ENCODE assay signal across 9 mouse cellular contexts in genomic region chr6:87207373-87207982, GRCm38 (mm10).
DNase-seq lines count a peak whose midpoint lies in the region; ATAC-seq and TF ChIP-seq lines count a peak whose summit lies in the region.
"Had no signal": no experiment of that assay in that cellular context is flagged by ENCODE, and none has a peak within 500 bp of the region (broad histone marks: within the 10 kb centered on the region; RNA-seq: fewer than 3 reads in every experiment).

No protein-coding gene starts in this region.

- intact Hi-C loops in gastrocnemius, adult 2 months (cut with DNase I), result no loop called here

- H3K4me1 ChIP-seq in intestine, embryonic 15.5 days (replicated peaks), result no peaks in the 10 kb centered on the region
- H3K4me1 ChIP-seq in intestine, postnatal 0 days (replicated peaks; ENCODE audit: control insufficient read depth, insufficient read depth, low read length), result no peaks in the 10 kb centered on the region
- H3K4me1 ChIP-seq in kidney, embryonic 14.5 days (ENCODE audit: control insufficient read depth, insufficient read depth, low read length), result peaks cover 6% of the 10 kb centered on the region; the same call in 1 of the 2 replicates
- H3K4me1 ChIP-seq: neural tube, embryonic 12.5 days had no signal

- H3K36me3 ChIP-seq in intestine, embryonic 15.5 days, result no peaks in the 10 kb centered on the region
- H3K36me3 ChIP-seq in intestine, postnatal 0 days (ENCODE audit: control insufficient read depth, insufficient read depth), result no peaks in the 10 kb centered on the region
- no peaks in the 10 kb centered on the region; the same call in 1 of the 2 replicates for H3K36me3 ChIP-seq in kidney, embryonic 14.5 days (ENCODE audit: control insufficient read depth, insufficient read depth, low read length)
- H3K36me3 ChIP-seq: neural tube, embryonic 12.5 days had no signal

- no peak for TF ChIP-seq CTCF in intestine, postnatal 0 days (IDR thresholded peaks at IDR 0.05; ENCODE audit: low read depth)
- no peak for TF ChIP-seq CTCF in gastrocnemius, adult 2 months (IDR thresholded peaks at IDR 0.05)

- ATAC-seq in intestine, embryonic 15.5 days, result peak; percentile 49
- no peak; the same call in 1 of the 2 replicates for ATAC-seq in intestine, postnatal 0 days
- ATAC-seq in kidney, embryonic 14.5 days (ENCODE audit: low FRiP score, low TSS enrichment), result peak; percentile 71
- ATAC-seq in megakaryocyte progenitor cell, adult 5-6 weeks (replicated peaks; ENCODE audit: poor library complexity), result peak; percentile 31

- no peaks in the 10 kb centered on the region for H3K9me3 ChIP-seq in intestine, embryonic 15.5 days
- H3K9me3 ChIP-seq in intestine, postnatal 0 days (ENCODE audit: control insufficient read depth), result no peaks in the 10 kb centered on the region
- H3K9me3 ChIP-seq in kidney, embryonic 14.5 days (ENCODE audit: control insufficient read depth, low read length), result 0 out of 2 replicates have a peak, but pooled peaks cover 4% of the 10 kb centered on the region
- H3K9me3 ChIP-seq: neural tube, embryonic 12.5 days had no signal

- no peak overlapping the region for H3K27ac ChIP-seq in intestine, embryonic 15.5 days
- no peak overlapping the region for H3K27ac ChIP-seq in intestine, postnatal 0 days (ENCODE audit: low read depth, low read length)
- H3K27ac ChIP-seq in gastrocnemius, adult 2 months, result peak overlapping the region; percentile 75
- no peak overlapping the region for H3K27ac ChIP-seq in kidney, embryonic 14.5 days (ENCODE audit: low read depth, low read length)
- H3K27ac ChIP-seq: neural tube, embryonic 12.5 days had no signal

- no peak overlapping the region for H3K9ac ChIP-seq in intestine, embryonic 15.5 days
- H3K9ac ChIP-seq in intestine, postnatal 0 days (ENCODE audit: low read depth, low read length), result no peak overlapping the region
- no peak overlapping the region for H3K9ac ChIP-seq in kidney, embryonic 14.5 days (ENCODE audit: low read depth, low read length)
- H3K9ac ChIP-seq: neural tube, embryonic 12.5 days had no signal

- H3K4me2 ChIP-seq in intestine, embryonic 15.5 days (replicated peaks), result no peak overlapping the region
- no peak overlapping the region for H3K4me2 ChIP-seq in intestine, postnatal 0 days (replicated peaks; ENCODE audit: low read depth)
- H3K4me2 ChIP-seq in kidney, embryonic 14.5 days (replicated peaks; ENCODE audit: low read depth, low read length), result no peak overlapping the region
- H3K4me2 ChIP-seq: neural tube, embryonic 12.5 days had no signal

- WGBS in intestine, embryonic 15.5 days, result 56% methylated on average over 13 of the region's 13 CpGs
- 53% methylated on average over 13 of the region's 13 CpGs for WGBS in intestine, postnatal 0 days
- WGBS in kidney, embryonic 14.5 days, result 41% methylated on average over 13 of the region's 13 CpGs

- peak; percentile 22 for DNase-seq in adipocyte (ENCODE audit: low spot score)
- peak; percentile 90 for DNase-seq in gastrocnemius, adult 2 months
- DNase-seq in natural killer cell, adult 2 months (ENCODE audit: low spot score in 2 of 2), result no peak
- DNase-seq in right cerebral cortex, postnatal 14 days, result no peak

- no peak overlapping the region for H3K4me3 ChIP-seq in intestine, embryonic 15.5 days (replicated peaks)
- H3K4me3 ChIP-seq in intestine, postnatal 0 days (ENCODE audit: low read depth, low read length), result no peak overlapping the region
- H3K4me3 ChIP-seq in gastrocnemius, adult 2 months, result peak overlapping the region; percentile 19; the same call in 1 of the 2 replicates
- no peak overlapping the region for H3K4me3 ChIP-seq in kidney, embryonic 14.5 days (ENCODE audit: low read length)
- H3K4me3 ChIP-seq: neural tube, embryonic 12.5 days had no signal

- no peaks in the 10 kb centered on the region for H3K27me3 ChIP-seq in intestine, embryonic 15.5 days (replicated peaks)
- H3K27me3 ChIP-seq in intestine, postnatal 0 days (replicated peaks; ENCODE audit: control insufficient read depth, insufficient read depth, low read length), result no peaks in the 10 kb centered on the region
- H3K27me3 ChIP-seq in kidney, embryonic 14.5 days (ENCODE audit: control insufficient read depth, insufficient read depth, low read length), result no peaks in the 10 kb centered on the region
- H3K27me3 ChIP-seq: neural tube, embryonic 12.5 days had no signal

Comparison
In these comparisons a context has a peak if more than half of its experiments do, and no peak if none do; other contexts are left out.
1. DNase-seq: peak in adipocyte (single experiment) and gastrocnemius, adult 2 months (single experiment); none in natural killer cell, adult 2 months (0 of 2) and right cerebral cortex, postnatal 14 days (single experiment).